Mouse (Mus musculus) lung, postnatal 10 days (tissue): ENCODE measurements around the gene Herc3.
"Not testable (repeated sequence)": the region's sequence is repeated elsewhere in the genome, so short reads cannot be mapped to it uniquely, and the experiment has no call there.

Experiments
- DNase-seq: peaks from one replicate; pipeline ENCODE4 v3.0.0; 2021

Gene Herc3

GRCm38 (mm10) chr6:58831232-58832009 is at the start of gene Herc3:
Herc3 (plus strand) TSS chr6:58831465.
- peak; percentile 58 for DNase-seq

- DNase-seq, result no peak
These were observed 29.9 kb upstream of the Herc3 start for GRCm38 (mm10) chr6:58801394-58801793.

DNA sequence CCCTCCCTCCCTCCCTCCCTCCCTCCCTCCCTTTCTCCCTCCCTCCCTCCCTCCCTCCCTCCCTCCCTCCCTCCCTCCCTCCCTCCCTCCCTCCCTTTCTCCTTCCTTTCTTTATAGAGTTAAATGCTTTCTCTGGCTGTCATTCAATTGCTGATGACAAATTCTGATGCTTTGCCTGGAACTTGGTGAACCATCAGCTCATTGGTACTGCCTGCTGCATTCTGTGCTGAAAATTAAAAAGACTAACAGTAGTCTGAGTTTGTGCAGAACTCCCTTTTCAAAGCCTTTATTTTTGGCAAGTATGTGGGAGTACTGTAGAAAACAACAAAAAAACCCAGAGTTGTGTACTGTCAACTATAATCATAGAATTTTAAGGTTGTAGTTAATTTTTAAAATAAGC is 16.9 kb upstream of the Herc3 start:
- no peak for DNase-seq

- not testable (repeated sequence) for DNase-seq
These were observed 14.2 kb upstream of the Herc3 start for GRCm38 (mm10) chr6:58817037-58817436.

DNA sequence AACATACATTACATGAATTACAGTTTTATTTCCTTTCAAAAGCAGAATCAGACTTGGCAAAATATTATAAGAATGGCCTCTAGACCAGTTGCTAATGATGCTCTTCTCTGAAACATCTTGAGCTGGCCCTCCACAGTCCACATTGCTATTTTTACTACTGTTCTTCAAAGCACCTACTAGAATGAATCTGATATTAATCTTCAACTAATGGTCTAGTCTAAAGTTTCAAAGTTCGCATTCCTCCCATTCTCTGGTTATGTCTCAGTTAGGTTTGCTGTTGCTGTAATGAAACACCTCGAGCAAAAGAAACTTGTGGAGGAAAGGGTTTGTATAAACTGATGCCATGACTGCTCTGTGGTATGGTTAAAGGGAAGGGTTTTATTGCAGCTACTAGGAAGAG is 5.6 kb upstream of the Herc3 start:
- DNase-seq, result no peak

DNA sequence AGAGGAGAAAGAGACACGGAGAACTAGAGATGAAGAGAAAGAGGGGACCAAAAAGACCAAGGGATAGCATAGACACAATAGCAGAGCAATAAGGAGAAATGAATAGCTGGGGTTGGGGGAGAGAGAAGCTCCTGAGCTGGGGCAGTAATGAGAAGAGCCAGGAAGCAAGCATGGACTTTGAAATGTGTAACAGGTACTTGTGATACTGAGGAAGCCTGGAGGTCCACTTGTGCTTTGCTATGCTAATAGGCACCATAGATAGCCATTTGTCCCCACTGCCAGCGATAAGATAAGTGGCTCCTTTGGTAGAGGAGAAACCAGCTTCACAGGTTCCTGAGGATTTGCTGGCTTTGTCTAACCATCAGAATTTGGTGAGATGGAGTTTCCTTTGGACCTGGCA is 5.2 kb upstream of the Herc3 start:
- DNase-seq, result no peak

- no peak for DNase-seq
These were observed 2.7 kb upstream of the Herc3 start for GRCm38 (mm10) chr6:58828582-58828981.

DNA sequence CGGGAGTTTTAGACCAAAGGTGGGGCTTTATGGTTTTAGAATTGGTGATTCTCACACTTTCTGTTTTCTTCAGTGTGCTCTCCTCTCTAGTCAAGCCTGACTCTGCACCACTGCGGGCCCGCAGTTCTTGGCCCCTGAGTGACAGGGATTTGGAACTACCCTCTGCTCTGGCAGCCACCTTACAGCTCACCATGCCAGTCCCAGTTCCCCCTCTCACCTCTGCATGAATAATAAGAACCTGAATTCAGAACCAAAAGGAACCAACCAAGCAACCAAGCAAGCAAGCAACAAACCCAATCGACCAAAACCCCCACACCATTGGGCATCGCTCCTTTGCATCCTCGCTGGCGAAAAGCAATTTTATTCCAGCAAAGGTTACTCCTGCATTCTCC is 429 bp upstream of the Herc3 start:
- DNase-seq, result no peak

GRCm38 (mm10) chr6:58832591-58833018 is 1.3 kb downstream of the Herc3 start:
- DNase-seq, result no peak

DNA sequence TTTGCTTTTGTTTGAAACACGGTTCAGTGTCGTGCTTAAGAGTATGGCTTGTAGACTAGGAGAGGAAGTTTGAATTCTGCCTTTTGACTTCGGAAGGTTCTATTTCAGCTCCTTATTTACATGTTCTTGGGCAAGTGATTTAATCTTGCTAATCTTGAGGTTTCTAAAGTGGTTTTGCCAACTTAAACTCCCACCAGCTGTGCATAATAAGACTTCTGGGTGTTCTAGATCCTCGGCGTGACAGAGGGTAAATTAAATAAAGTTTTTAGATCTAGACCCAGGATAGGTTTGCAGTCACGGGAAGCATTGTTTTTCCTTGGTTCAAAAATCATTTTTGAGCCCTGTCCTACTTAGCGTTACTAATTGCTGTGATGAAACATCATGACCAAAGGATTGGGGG is 3.2 kb downstream of the Herc3 start:
- no peak for DNase-seq

GRCm38 (mm10) chr6:58835591-58835990 is 4.3 kb downstream of the Herc3 start:
- no peak for DNase-seq

DNA sequence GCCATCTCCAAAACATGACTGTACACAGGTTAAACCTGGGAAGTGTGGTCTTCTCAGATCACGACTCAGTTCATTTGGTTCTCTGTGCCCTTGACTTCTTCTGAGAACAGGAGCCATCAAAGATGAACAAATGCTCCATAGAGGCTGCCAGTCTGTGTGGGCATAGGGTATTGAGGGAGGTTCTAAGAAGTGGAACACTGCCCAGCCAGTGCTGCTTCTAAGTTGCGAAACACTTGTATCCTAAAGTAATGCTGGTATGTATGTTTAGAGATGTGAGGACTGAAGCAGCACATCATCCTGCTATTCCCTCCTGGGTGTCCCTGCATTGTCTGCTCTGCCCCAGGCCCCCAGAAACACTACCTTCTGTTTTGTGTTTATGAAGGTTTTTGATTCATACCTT is 5.2 kb downstream of the Herc3 start:
- DNase-seq, result no peak

- no peak for DNase-seq
These were observed 6.7 kb downstream of the Herc3 start for GRCm38 (mm10) chr6:58837917-58838316.

DNA sequence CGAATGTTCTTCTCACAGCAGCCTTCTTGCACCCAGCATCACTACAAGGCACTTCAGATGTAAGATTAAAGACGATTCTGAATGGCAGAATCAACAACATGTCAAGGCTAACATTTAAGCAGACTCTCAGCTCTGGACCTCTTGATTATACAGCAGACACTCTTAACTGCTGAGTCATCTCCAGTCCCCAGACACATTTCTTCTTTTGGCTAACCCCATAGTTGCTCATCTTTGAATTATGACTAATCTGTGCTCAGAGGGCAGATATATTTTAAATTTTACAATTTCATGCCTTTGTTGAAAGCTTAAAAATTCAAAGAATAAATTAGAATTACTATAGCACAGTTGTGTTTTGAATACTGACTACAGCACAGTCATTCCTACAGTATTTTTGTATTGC is 9.9 kb downstream of the Herc3 start:
- DNase-seq, result no peak

GRCm38 (mm10) chr6:58842186-58842585 is 10.9 kb downstream of the Herc3 start:
- no peak for DNase-seq

DNA sequence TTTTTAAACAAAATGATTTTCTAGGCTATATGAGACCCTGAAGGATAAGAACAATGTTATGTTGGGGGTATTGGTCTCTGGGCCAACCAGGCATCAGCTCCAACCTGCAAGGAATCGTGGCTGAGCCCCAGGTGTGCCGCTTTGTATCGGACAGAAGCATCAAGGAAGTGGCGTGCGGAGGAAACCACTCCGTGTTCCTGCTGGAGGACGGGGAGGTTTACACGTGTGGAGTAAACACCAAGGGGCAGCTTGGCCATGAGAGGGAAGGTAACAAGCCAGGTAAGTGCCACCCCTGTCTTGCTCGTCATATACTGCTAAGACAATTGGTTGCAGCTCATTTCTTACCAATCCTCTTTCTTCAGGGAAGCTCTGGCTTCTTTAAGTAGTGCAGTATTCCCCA is 12.3 kb downstream of the Herc3 start:
- no peak for DNase-seq

DNA sequence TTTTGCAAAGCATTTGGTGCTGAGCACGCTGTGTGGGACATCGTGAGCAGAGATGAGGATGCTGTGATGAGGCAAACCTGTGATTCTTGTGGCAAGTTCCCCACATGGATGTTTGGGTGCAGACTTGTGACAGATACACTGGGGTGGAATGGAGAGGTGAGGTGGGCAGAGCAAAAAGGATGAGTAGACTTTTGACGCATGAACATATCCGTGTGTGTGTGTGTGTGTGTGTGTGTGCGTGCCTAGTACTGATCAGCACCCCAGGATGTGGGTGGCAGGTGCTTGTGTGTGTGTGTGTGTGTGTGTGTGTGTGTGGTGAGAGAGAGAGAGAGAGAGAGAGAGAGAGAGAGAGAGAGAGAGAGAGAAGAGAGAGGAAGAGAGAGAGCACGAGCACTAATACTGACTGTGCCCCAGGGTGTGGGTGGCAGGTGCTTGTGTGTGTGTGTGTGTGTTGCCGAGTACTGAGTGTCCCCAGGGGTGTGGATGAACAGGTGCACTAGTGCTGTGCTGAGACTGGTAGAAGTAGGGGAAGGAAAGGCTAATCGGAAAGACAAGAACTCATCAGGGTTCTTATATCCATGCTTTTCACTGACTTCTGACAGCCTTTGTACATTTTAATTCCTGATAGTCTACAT is 13.0 kb downstream of the Herc3 start:
- DNase-seq, result no peak

DNA sequence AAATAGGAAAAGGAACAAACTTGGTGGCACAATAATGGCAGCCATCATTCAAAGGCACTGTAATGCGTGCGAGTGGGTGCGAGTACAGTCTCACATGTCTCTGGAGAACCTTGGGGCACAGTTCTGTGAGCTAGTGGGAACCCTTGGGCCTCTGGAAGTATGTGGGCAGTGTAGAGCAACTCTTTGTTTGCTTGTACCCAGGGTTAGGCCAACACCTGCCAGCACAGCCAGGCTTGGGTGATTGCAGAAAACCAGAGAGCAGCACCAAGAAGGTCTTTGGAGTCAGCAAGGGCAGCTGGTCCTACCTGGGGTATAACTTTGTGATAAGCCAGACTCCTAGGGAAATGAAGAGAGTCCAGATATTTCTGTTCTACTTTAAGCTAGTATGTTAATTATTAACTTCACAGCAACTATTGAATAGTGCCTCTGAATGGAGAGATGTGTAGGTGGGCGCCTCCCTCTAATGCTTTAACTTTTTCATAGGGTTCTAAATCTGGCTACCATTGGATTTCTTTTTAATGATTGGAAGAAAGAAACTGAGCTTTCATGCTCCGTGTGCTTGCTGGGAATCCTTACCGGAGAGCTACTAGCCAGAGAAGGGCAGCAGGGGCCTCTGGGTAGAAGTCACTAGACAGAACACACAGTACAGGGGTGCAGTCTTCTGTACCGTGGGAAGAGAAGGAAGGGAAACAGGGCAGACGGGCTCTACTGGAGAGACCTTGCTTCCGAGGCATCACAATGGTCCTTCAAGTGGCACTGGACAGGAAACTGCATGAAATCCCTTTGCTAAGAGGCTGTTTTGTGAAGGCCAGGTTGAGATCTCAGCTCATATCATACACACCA is 15.8 kb downstream of the Herc3 start:
- DNase-seq, result no peak

- no peak for DNase-seq
These were observed 16.6 kb downstream of the Herc3 start for GRCm38 (mm10) chr6:58847836-58848235.

GRCm38 (mm10) chr6:58849356-58849755 is 18.1 kb downstream of the Herc3 start:
- no peak for DNase-seq

DNA sequence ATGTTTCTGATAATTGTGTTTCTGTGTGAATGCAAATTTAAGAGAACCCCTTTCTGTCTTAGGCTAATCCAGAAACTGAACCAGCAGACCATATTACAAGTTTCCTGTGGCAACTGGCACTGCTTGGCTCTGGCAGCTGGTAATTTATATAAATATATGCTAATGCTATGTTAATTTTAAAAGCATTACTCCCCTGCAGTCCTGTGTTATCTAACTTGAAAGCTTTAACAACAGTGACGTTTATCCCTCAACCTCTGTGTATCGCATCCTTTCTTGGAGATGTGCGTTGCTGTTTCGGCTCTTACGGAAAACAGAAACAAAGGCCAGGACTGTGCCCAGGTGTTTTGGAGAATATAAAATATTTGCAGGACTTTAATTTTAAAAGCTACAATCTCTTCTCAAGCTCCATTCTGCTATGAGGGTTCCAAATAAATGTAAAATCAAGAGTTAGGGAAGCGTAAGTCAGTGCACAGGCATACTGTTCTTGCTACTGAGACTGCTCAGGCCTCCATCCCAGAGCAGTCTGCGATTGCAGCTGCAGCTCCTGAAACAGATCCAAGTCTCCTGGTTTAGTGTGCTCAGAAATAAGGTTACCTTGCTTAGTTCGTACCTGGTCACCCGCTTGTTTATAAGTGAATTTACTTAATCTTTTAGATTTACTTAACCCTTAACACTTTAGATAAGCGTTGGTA is 24.6 kb downstream of the Herc3 start:
- DNase-seq, result no peak

GRCm38 (mm10) chr6:58856494-58856893 is 25.2 kb downstream of the Herc3 start:
- no peak for DNase-seq

- no peak for DNase-seq
These were observed 28.3 kb downstream of the Herc3 start for GRCm38 (mm10) chr6:58859517-58859916.
